Mouse (Mus musculus) embryonic facial prominence, embryonic 11.5 days (tissue): ENCODE measurements around the gene Hist2h2aa2. TPM values are rescaled to one million over a fixed set of nuclear protein-coding genes. Genes with fewer than 3 reads are reported as not detected.

Experiments
- ATAC-seq: fragments of 200-750 bp; cut with Nextera tagmentation; replicated peaks from 2 replicates; pipeline ENCODE4 v1.8.0; 2017; ENCODE audit warnings: low read depth; ENCODE audit not compliant: insufficient number of reproducible peaks, low FRiP score, low TSS enrichment
- DNase-seq: peaks from one replicate; pipeline ENCODE4 v3.0.0-alpha.2; 2015; ENCODE audit warnings: low spot score
- H3K27ac ChIP-seq: fragments of 300-500 bp; sonication (generic); replicated peaks from 2 replicates; pipeline ENCODE4 v1.5.1; 2014; ENCODE audit warnings: mild to moderate bottlenecking, low read depth, low read length, control low read depth
- H3K27me3 ChIP-seq: fragments of 300-500 bp; sonication (generic); 2 replicates; pipeline ENCODE4 v1.6.1; 2014; ENCODE audit warnings: mild to moderate bottlenecking, low read length, moderate library complexity, mixed read lengths; ENCODE audit not compliant: control insufficient read depth, insufficient read depth
- H3K36me3 ChIP-seq: fragments of 300-500 bp; sonication (generic); replicated peaks from 2 replicates; pipeline ENCODE4 v1.6.1; 2014; ENCODE audit warnings: low read depth, mild to moderate bottlenecking, low read length, moderate library complexity, mixed read lengths; ENCODE audit not compliant: control insufficient read depth, insufficient read depth
- H3K4me1 ChIP-seq: fragments of 300-500 bp; sonication (generic); 2 replicates; pipeline ENCODE4 v1.6.1; 2014; ENCODE audit warnings: low read length, mixed read lengths; ENCODE audit not compliant: control insufficient read depth, insufficient read depth
- H3K4me2 ChIP-seq: fragments of 300-500 bp; sonication (generic); 2 replicates; pipeline ENCODE4 v1.6.1; 2014; ENCODE audit warnings: low read depth, mild to moderate bottlenecking, control low read depth, low read length, moderate library complexity
- H3K4me3 ChIP-seq: fragments of 300-500 bp; sonication (generic); 2 replicates; pipeline ENCODE4 v1.5.1; 2014; ENCODE audit warnings: low read depth, low read length, control low read depth
- H3K9ac ChIP-seq: fragments of 300-500 bp; sonication (generic); replicated peaks from 2 replicates; pipeline ENCODE4 v1.6.1; 2014; ENCODE audit warnings: mild to moderate bottlenecking, control low read depth, low read length
- H3K9me3 ChIP-seq: fragments of 300-500 bp; sonication (generic); replicated peaks from 2 replicates; pipeline ENCODE4 v1.6.1; 2016; ENCODE audit warnings: mild to moderate bottlenecking, low read length, inconsistent platforms, mixed read lengths; ENCODE audit not compliant: control insufficient read depth
- WGBS: fragments of 180-500 bp; shearing (Covaris S2); extraction: QIAGEN DNeasy Blood & Tissue Kit; methylation state at CpG from one replicate; pipeline ENCODE4 v1.1.7; 2014; 5-methylcytosine and 5-hydroxymethylcytosine counted together
- microRNA-seq: library from miRNA; unstranded; fragments of <30 nt; microRNA quantifications from one replicate; pipeline ENCODE4, GENCODE M21; 2016; ENCODE audit warnings: borderline number of aligned reads
- polyA plus RNA-seq: library from polyadenylated mRNA; unstranded; fragments of >200 nt; fragmentation: Nextera tagmentation; extraction: Ambion mirVana; gene quantifications from 2 replicates; pipeline ENCODE4 v1.2.1, GENCODE M21; 2014

Hist2h2aa2 gene
- polyA plus RNA-seq, 1 experiment from 2014 or later, result 51.6 TPM

DNA sequence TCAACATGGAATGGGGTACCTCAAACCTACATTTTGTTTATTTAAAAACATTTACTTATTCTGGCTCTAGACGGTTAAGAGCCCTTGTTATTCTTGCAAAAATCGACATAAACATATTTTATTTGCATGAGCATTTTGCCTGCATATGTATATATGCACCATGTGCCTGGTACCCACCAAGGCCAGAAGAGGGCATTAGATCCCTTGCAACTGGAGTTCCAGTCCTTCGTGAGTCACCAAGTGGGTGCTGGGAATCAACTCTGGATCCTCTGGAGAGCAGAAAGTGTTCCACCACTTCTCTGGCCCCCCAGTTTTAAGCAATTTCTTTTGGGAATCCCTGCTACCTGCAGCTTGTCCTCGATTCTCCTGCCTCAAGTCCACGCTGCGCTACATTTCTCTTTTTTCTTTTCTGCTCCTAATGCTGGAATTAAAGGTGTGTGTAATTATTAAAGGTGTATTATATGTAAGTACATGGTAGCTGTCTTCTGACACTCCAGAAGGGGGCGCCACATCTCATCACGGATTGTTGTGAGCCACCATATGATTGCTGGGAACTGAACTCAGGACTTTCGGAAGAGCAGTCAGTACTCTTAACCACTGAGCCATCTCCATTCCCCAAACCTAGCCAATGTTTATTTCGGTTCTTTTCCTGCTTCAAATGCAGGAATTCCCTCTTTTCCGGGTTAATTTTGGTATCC, 44.3 kb downstream of the Hist2h2aa2 start:
- WGBS, result 90% methylated on average over 11 of the region's 11 CpGs
- Histone ChIP-seq H3K9ac (no peak overlapping the region), H3K4me3 (no peak overlapping the region), H3K27me3 (no peaks in the 10 kb centered on the region), H3K4me1 (no peaks in the 10 kb centered on the region), H3K9me3 (no peaks in the 10 kb centered on the region), H3K27ac (no peak overlapping the region), H3K4me2 (no peak overlapping the region), H3K36me3 (no peaks in the 10 kb centered on the region)
- no peak for ATAC-seq
- DNase-seq, result no peak

- Histone ChIP-seq H3K27me3 (no peaks in the 10 kb centered on the region), H3K4me1 (no peaks in the 10 kb centered on the region), H3K9ac (no peak overlapping the region), H3K36me3 (no peaks in the 10 kb centered on the region), H3K27ac (no peak overlapping the region), H3K4me3 (no peak overlapping the region), H3K9me3 (no peaks in the 10 kb centered on the region), H3K4me2 (no peak overlapping the region)
- ATAC-seq (no peak), DNase-seq (no peak)
- 86% methylated on average over 10 of the region's 10 CpGs for WGBS
These were observed 45.1 kb downstream of the Hist2h2aa2 start for GRCm38 (mm10) chr3:96194966-96195365.

DNA sequence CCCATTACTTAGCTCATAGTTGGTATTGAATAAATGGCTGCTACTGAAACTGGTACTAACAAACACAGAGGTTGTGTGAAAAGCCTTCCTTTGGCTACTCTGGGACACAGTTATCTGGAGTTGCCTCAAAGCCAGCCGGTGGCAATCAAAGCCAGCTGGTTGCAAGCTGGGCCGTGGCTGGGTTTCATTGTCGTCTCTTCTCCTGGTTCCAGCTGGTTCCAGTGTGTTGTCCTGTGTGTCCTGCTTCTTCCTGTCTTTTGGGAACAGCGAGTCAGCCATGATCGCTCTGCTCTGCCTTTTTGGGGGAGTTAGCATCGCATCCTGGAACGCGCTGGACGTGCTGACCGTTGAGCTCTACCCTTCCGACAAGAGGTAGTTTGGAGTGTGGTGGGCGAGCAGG, 47.1 kb downstream of the Hist2h2aa2 start:
- 58% methylated on average over 12 of the region's 12 CpGs for WGBS
- DNase-seq (no peak), ATAC-seq (no peak)
- Histone ChIP-seq H3K27ac (no peak overlapping the region), H3K9me3 (no peaks in the 10 kb centered on the region), H3K4me1 (no peaks in the 10 kb centered on the region), H3K36me3 (no peaks in the 10 kb centered on the region), H3K4me2 (no peak overlapping the region), H3K4me3 (no peak overlapping the region), H3K27me3 (no peaks in the 10 kb centered on the region), H3K9ac (no peak overlapping the region)

Small RNAs within 50 kb of the gene (microRNA-seq; reads per million reads assigned to microRNA genes)
- gene Gm44492 (not detected), gene Gm47311 (not detected), gene Gm47313 (not detected)

Other genes starting within 250 kb of the Hist2h2aa2 start
- 63.1 and 64.8 TPM in 2 replicates for gene Plekho1, start 244.3 kb downstream of the Hist2h2aa2 start, polyA plus RNA-seq
- gene Vps45, start 181.8 kb downstream of the Hist2h2aa2 start, polyA plus RNA-seq, result 20.7 and 21.3 TPM in 2 replicates
- gene Otud7b, start 135.7 kb downstream of the Hist2h2aa2 start, polyA plus RNA-seq, result 10.7 and 12.1 TPM in 2 replicates
- 25.0 and 28.4 TPM in 2 replicates for gene Mtmr11, start 78.3 kb downstream of the Hist2h2aa2 start, polyA plus RNA-seq
- 212 and 232 TPM in 2 replicates for gene Sf3b4, start 67.9 kb downstream of the Hist2h2aa2 start, polyA plus RNA-seq
- gene Sv2a, start 59.1 kb downstream of the Hist2h2aa2 start, polyA plus RNA-seq, result 4.3 and 4.8 TPM in 2 replicates
- 59.4 and 61.9 TPM in 2 replicates for gene Bola1, start 20.6 kb downstream of the Hist2h2aa2 start, polyA plus RNA-seq
- gene Hist2h2ab, start 20.4 kb downstream of the Hist2h2aa2 start, polyA plus RNA-seq, result 1.5 TPM in 1 of 2 replicates, not detected in the other
- 12.5 and 15.5 TPM in 2 replicates for gene Hist2h2ac, start 19.4 kb downstream of the Hist2h2aa2 start, polyA plus RNA-seq
- 11.5 and 12.4 TPM in 2 replicates for gene Hist2h2be, start 19.2 kb downstream of the Hist2h2aa2 start, polyA plus RNA-seq
- 9.8 and 11.8 TPM in 2 replicates for gene Hist2h3c2, start 1.1 kb downstream of the Hist2h2aa2 start, polyA plus RNA-seq
- 7.0 and 15.3 TPM in 2 replicates for gene Hist2h2aa1, start 5.2 kb upstream of the Hist2h2aa2 start, polyA plus RNA-seq
- gene Hist2h3c1, start 6.4 kb upstream of the Hist2h2aa2 start, polyA plus RNA-seq, result 0.50 and 1.8 TPM in 2 replicates
- 4.4 TPM in 2 replicates for gene Hist2h4, start 23.0 kb upstream of the Hist2h2aa2 start, polyA plus RNA-seq
- gene Hist2h3b, start 28.4 kb upstream of the Hist2h2aa2 start, polyA plus RNA-seq, result 79.1 and 90.2 TPM in 2 replicates
- gene Hist2h2bb, start 29.5 kb upstream of the Hist2h2aa2 start, polyA plus RNA-seq, result 18.6 and 25.6 TPM in 2 replicates
- gene Fcgr1, start 53.7 kb upstream of the Hist2h2aa2 start, polyA plus RNA-seq, result 1.3 and 2.1 TPM in 2 replicates
- gene BC107364, start 212.0 kb upstream of the Hist2h2aa2 start, polyA plus RNA-seq, result not detected in 2 replicates